Mouse (Mus musculus): Measurements from ENCODE around the gene Rcc2. TPM values are rescaled to one million over a fixed set of nuclear protein-coding genes. Genes with fewer than 3 reads are reported as not detected.

Gene Rcc2
- polyA plus RNA-seq, 1 experiment from 2014 or later = 15.1 TPM

DNA sequence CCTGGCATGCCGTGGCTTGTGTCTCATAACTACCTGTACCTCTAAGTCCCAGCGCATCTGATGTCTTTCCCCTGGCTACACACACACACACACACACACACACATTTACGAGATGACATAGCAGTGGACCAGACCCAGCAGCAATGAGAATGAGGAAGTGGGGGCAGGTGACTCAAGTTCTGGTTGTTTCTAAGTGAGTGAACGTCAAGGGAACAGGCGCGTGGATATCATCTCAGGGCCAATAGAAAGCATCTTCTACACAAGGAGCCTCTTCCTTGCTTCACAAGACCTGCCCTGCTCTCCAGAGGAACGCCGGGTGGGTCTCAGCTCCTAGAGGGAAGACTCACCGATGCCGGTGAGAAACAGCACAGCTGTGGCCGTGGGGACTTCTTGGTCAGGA lies 40.3 kb downstream of the Rcc2 start:
- Histone ChIP-seq H3K27me3 (ENCODE audit: insufficient read depth, low read length) (0 out of 2 replicates have a peak, but pooled peaks cover 5% of the 10 kb centered on the region), H3K9me3 (ENCODE audit: low read length) (no peaks in the 10 kb centered on the region), H3K36me3 (replicated peaks; ENCODE audit: insufficient read depth, low read length) (no peaks in the 10 kb centered on the region), H3K9ac (replicated peaks) (no peak overlapping the region), H3K4me3 (ENCODE audit: low read depth, low read length) (no peak overlapping the region), H3K4me1 (ENCODE audit: insufficient read depth) (no peaks in the 10 kb centered on the region), H3K4me2 (ENCODE audit: low read depth, low read length) (no peak overlapping the region), H3K27ac (ENCODE audit: low read depth) (no peak overlapping the region)
- no peak for ATAC-seq
- no peak for TF ChIP-seq EP300 (IDR thresholded peaks at IDR 0.05; ENCODE audit: low read depth)
- no peak for TF ChIP-seq CTCF (IDR thresholded peaks at IDR 0.05; ENCODE audit: low read depth)
- WGBS (ENCODE audit: insufficient replicate concordance) = 58% methylated on average over 11 of the region's 11 CpGs
- no peak for DNase-seq

DNA sequence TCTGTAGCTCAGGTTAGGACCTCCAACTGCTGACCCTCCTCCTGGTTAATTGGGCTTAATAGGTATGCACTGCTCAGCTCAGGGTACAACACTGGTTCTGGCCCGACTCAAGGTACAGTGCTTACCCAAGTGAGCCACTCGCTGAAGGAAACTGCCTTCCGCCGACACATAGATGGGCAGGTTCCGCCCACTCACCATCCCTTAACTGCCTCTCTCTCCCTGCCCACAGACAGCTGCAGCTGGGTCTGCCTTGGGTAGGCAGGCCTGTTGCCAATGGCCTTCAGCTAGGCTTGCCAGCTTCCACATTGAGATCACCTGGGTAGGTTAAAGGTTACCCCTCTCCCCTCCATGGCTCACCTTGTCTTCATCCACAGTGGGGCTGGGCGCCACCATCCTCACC lies 41.1 kb downstream of the Rcc2 start:
- H3K9ac ChIP-seq (replicated peaks) = no peak overlapping the region
- no peaks in the 10 kb centered on the region for H3K4me1 ChIP-seq (ENCODE audit: insufficient read depth)
- H3K9me3 ChIP-seq (ENCODE audit: low read length) = no peaks in the 10 kb centered on the region
- H3K4me2 ChIP-seq (ENCODE audit: low read depth, low read length) = no peak overlapping the region
- no peak for ATAC-seq
- TF ChIP-seq EP300 (IDR thresholded peaks at IDR 0.05; ENCODE audit: low read depth) (no peak), CTCF (IDR thresholded peaks at IDR 0.05; ENCODE audit: low read depth) (no peak)
- no peaks in the 10 kb centered on the region for H3K36me3 ChIP-seq (replicated peaks; ENCODE audit: insufficient read depth, low read length)
- 0 out of 2 replicates have a peak, but pooled peaks cover 5% of the 10 kb centered on the region for H3K27me3 ChIP-seq (ENCODE audit: insufficient read depth, low read length)
- 72% methylated on average over 6 of the region's 6 CpGs for WGBS (ENCODE audit: insufficient replicate concordance)
- H3K27ac ChIP-seq (ENCODE audit: low read depth) = no peak overlapping the region
- DNase-seq = no peak
- H3K4me3 ChIP-seq (ENCODE audit: low read depth, low read length) = no peak overlapping the region

DNA sequence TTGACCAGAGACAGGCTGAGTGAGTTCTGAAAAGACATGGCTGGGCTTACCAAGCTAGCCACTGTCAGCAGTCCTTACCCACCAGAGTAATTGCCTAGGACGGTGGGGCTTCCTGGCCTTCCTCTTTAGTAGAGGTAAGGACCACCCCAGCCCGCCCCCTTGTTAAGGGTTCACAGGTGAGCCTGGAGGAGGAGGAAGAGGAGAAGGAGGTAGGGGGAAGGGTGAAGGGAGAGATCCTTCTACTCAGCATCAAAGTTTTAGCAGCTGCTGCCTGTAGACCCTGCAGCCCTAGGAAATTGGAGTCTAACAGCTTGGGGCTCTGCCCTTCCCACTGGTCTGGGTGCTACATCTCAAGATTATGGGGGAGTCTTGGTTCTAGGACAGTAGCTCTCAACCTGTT lies 42.2 kb downstream of the Rcc2 start, which contains the start of gene Padi6:
Padi6 (minus strand) TSS at position 101 of the 400 bp plus-strand sequence.
- no peaks in the 10 kb centered on the region for H3K4me1 ChIP-seq (ENCODE audit: insufficient read depth)
- TF ChIP-seq CTCF (IDR thresholded peaks at IDR 0.05; ENCODE audit: low read depth) (no peak), EP300 (IDR thresholded peaks at IDR 0.05; ENCODE audit: low read depth) (no peak)
- WGBS (ENCODE audit: insufficient replicate concordance) = 58% methylated on average over 2 of the region's 2 CpGs

DNA sequence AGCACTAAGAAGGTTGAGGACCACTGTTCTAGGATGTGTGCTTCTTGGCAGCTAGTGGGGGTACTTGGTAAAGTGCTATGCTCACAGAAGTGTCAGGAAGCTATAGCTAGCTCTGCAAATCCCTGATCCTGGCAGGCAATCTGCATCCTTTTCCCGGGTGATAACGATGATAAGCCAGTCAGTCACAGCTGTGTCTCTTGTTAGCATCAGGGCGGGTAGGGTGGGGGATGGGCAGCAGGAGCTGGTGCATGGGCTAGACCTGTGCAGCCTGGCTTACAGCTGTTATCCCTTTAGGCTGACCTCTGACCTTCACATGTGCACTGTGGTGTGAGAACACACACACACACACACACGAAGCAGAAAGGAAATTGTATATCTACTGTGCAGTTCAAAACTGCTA lies 42.7 kb downstream of the Rcc2 start:
- ATAC-seq = no peak
- 0 out of 2 replicates have a peak, but pooled peaks cover 5% of the 10 kb centered on the region for H3K27me3 ChIP-seq (ENCODE audit: insufficient read depth, low read length)
- TF ChIP-seq EP300 (IDR thresholded peaks at IDR 0.05; ENCODE audit: low read depth) = no peak
- TF ChIP-seq CTCF (IDR thresholded peaks at IDR 0.05; ENCODE audit: low read depth) = no peak
- H3K9ac ChIP-seq (replicated peaks) = no peak overlapping the region
- H3K4me2 ChIP-seq (ENCODE audit: low read depth, low read length) = no peak overlapping the region
- no peaks in the 10 kb centered on the region for H3K9me3 ChIP-seq (ENCODE audit: low read length)
- WGBS (ENCODE audit: insufficient replicate concordance) = 32% methylated on average over 4 of the region's 4 CpGs
- no peaks in the 10 kb centered on the region for H3K4me1 ChIP-seq (ENCODE audit: insufficient read depth)
- H3K4me3 ChIP-seq (ENCODE audit: low read depth, low read length) = no peak overlapping the region
- H3K27ac ChIP-seq (ENCODE audit: low read depth) = no peak overlapping the region
- H3K36me3 ChIP-seq (replicated peaks; ENCODE audit: insufficient read depth, low read length) = no peaks in the 10 kb centered on the region
- DNase-seq = no peak

More for the DNA sequence above, 42.2 kb downstream of the Rcc2 start, which contains the start of gene Padi6:
- no peak for DNase-seq
- Histone ChIP-seq H3K27ac (ENCODE audit: low read depth) (no peak within 1 kb of the TSS), H3K4me3 (ENCODE audit: low read depth, low read length) (no peak within 1 kb of the TSS), H3K27me3 (ENCODE audit: insufficient read depth, low read length) (0 out of 2 replicates have a peak, but pooled peaks cover 5% of the 10 kb centered on the region), H3K9ac (replicated peaks) (no peak within 1 kb of the TSS), H3K4me2 (ENCODE audit: low read depth, low read length) (no peak within 1 kb of the TSS), H3K9me3 (ENCODE audit: low read length) (no peaks in the 10 kb centered on the region), H3K36me3 (replicated peaks; ENCODE audit: insufficient read depth, low read length) (no peaks in the 10 kb centered on the region)
- no peak for ATAC-seq

DNA sequence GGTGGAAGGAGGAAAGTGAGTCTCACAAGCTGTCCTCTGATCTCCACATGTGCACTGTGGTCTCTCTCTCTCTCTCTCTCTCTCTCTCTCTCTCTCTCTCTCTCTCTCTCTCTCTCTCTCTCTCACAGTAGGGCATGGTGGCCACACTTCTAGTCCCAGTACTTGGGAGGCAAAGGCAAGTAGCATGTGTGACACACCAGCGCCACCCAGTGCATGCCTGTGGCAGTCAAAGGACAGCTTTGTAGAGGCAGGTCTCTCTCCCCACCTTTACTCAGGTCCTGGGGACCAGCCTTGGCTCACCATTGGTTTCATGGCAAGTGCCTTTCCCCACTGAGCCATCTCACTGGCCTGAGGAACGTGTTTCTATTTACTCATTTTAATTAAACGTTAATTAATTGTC lies 44.3 kb downstream of the Rcc2 start:
- Histone ChIP-seq H3K4me2 (ENCODE audit: low read depth, low read length) (no peak overlapping the region), H3K27ac (ENCODE audit: low read depth) (no peak overlapping the region), H3K9me3 (ENCODE audit: low read length) (no peaks in the 10 kb centered on the region), H3K27me3 (ENCODE audit: insufficient read depth, low read length) (0 out of 2 replicates have a peak, but pooled peaks cover 5% of the 10 kb centered on the region), H3K9ac (replicated peaks) (no peak overlapping the region), H3K4me1 (ENCODE audit: insufficient read depth) (no peaks in the 10 kb centered on the region), H3K4me3 (ENCODE audit: low read depth, low read length) (no peak overlapping the region), H3K36me3 (replicated peaks; ENCODE audit: insufficient read depth, low read length) (no peaks in the 10 kb centered on the region)
- peak; percentile 47; the same call in 1 of the 2 replicates for ATAC-seq
- peak; percentile 71 for DNase-seq
- TF ChIP-seq EP300 (IDR thresholded peaks at IDR 0.05; ENCODE audit: low read depth) (no peak), CTCF (IDR thresholded peaks at IDR 0.05; ENCODE audit: low read depth) (peak; percentile 80)
- 11% methylated on average over 3 of the region's 3 CpGs for WGBS (ENCODE audit: insufficient replicate concordance)

DNA sequence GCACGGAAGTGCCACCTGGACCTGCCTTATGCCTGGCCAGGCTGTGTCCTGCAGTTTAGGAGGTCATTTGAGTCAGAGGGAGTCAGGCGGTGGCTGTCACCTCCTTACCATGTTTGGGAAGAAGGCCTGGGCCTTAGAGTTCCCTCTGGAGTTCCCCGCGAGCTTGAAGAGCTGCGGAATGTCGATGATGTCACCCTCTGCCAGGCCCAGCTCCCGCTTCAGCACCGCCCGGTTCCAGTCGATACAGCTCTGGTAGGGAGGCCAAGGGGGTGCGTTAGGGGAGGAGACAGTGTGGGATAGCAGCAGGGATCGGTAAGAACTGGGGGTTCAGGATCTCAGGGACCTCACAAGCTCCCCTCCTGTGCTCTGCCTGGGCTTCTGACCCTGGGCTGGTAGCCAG lies 47.6 kb downstream of the Rcc2 start:
- Histone ChIP-seq H3K4me2 (ENCODE audit: low read depth, low read length) (no peak overlapping the region), H3K9me3 (ENCODE audit: low read length) (no peaks in the 10 kb centered on the region), H3K27ac (ENCODE audit: low read depth) (no peak overlapping the region), H3K27me3 (ENCODE audit: insufficient read depth, low read length) (0 out of 2 replicates have a peak, but pooled peaks cover 5% of the 10 kb centered on the region), H3K4me1 (ENCODE audit: insufficient read depth) (0 out of 2 replicates have a peak, but pooled peaks cover 5% of the 10 kb centered on the region), H3K4me3 (ENCODE audit: low read depth, low read length) (no peak overlapping the region), H3K36me3 (replicated peaks; ENCODE audit: insufficient read depth, low read length) (no peaks in the 10 kb centered on the region), H3K9ac (replicated peaks) (no peak overlapping the region)
- ATAC-seq (0 out of 2 replicates have a peak, but pooled peaks have one; percentile 22), DNase-seq (no peak)
- 47% methylated on average over 12 of the region's 12 CpGs for WGBS (ENCODE audit: insufficient replicate concordance)
- TF ChIP-seq CTCF (IDR thresholded peaks at IDR 0.05; ENCODE audit: low read depth) = no peak
- no peak for TF ChIP-seq EP300 (IDR thresholded peaks at IDR 0.05; ENCODE audit: low read depth)

Measured in liver, postnatal 0 days (tissue).